Mouse (Mus musculus) lung, postnatal 36 days (tissue): ENCODE measurements around the gene Slc25a22.

Experiments used
- DNase-seq: peaks from one replicate; pipeline ENCODE4 v3.0.0; 2022; ENCODE audit warnings: mixed read lengths

The Slc25a22 gene

DNA sequence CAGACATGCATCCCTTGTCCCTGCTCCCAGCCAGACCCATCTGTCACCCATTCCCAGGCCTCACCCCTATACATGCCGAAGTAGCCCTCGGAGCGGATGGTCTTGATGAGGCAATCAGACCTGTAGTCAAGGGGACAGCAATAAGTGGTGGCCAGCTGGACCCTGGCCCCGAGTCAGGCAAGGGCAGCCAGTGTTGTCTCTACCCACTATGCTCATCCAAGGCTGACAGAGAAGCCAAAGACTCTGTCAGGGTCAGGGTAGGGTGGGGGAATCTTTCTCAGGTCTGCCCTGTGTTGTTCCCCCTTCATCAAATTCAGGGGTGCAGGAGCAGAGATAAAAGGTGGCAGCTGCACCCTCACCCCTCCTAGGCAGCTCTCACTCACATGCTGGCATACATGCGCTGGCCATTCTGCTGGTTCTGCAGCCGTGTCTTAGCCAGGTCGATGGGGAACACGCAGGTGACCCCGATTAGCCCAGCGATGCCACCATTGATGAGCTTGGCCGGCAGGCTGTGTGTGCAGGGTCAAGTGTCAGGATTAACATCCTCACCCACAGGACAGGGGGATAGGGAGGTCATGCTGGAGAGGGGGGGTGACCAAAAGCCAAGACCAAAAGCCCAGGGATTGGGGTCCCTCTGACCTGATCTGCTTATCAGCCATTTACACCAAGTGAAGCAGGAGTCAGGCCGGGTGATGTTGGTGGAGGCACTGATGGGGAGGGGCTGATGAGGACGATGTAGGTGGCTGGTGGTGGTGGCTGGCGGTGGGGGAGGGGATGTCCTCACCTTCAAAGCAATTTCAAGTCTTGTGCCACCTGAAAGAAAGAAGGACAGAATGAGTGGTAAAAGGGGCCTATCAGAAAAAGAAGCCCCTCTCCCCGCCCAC, 3.9 kb downstream of the Slc25a22 start:
- no peak for DNase-seq

DNA sequence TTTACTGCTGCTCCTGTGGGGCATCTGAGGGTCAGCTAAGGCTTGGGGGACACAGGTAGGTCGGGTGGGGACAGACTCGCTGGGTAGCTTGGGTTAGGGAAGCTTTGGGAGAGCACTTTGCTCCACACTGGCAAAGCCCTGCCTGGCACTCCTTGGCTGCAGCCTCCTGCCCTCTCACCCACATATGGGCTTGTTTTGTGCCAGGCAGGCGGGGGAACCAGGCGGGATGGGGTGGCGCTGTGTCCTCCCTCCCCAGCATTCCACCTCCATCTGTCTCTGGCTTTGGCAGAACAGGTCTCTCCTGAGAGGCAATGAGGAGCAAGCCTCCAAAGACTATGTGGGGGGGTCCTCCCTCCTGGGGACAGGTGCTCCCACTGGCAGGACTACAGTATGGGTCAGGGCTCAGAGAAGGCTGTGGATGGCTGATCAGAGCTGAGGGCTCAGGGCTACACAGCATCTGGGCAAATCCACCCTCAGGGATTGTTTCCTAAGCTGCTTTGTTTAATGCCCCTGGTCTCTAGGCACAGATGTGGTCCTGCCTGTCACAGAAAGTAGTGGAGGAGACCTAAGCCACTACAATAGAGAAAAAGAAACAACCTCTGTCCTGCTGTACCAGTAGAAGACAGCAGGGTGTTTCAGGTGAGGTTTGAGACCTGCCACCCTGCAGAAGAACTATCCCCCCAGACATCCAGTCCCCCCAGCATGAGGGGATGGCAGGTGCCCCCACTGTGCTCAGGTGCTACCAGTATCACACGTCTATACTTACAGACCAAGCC, 4.8 kb downstream of the Slc25a22 start:
- DNase-seq, result no peak

- no peak for DNase-seq
Observed at GRCm38 (mm10) chr7:141432186-141432611, 5.5 kb downstream of the Slc25a22 start.

GRCm38 (mm10) chr7:141431434-141432185, 6.1 kb downstream of the Slc25a22 start:
- no peak for DNase-seq

DNA sequence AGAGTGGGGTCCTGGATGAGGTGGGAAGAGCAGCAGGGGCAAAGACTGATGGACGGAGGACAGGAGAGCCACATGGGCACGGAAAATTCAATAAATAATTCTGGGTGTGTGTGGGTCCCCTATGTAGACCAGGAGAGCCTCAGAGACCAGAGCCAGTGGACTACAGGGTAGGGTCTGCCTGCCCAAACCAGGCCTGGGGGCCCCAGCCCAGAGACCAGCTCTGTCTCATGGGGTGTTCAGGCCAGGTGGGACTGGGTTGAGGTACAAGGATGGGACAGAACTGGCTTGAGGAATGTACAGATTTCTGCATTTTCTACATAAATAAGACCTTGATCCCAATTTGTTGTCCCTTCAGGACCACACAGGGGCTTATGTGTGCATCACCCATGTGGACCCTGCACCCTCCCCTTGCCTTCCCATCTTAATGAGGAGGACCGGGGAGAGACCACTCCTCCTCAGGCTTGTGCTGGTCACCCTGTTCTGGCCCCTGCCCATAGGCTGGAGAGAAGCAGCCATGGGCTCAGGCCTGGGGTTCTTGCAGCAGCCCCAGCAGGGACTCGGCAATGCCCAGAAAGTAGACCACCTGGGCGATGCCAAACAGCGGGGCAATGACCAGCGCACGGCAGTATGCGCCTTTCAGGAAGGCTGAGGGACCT, 7.0 kb downstream of the Slc25a22 start:
- DNase-seq, result no peak

GRCm38 (mm10) chr7:141429840-141430584, 7.7 kb downstream of the Slc25a22 start:
- DNase-seq, result no peak

GRCm38 (mm10) chr7:141429310-141429709, 8.4 kb downstream of the Slc25a22 start, which contains the start of gene Cend1:
Gene Cend1 (minus strand): TSS chr7:141429491.
- peak; percentile 54 for DNase-seq

GRCm38 (mm10) chr7:141428701-141429100, 9.0 kb downstream of the Slc25a22 start:
- DNase-seq, result no peak

DNA sequence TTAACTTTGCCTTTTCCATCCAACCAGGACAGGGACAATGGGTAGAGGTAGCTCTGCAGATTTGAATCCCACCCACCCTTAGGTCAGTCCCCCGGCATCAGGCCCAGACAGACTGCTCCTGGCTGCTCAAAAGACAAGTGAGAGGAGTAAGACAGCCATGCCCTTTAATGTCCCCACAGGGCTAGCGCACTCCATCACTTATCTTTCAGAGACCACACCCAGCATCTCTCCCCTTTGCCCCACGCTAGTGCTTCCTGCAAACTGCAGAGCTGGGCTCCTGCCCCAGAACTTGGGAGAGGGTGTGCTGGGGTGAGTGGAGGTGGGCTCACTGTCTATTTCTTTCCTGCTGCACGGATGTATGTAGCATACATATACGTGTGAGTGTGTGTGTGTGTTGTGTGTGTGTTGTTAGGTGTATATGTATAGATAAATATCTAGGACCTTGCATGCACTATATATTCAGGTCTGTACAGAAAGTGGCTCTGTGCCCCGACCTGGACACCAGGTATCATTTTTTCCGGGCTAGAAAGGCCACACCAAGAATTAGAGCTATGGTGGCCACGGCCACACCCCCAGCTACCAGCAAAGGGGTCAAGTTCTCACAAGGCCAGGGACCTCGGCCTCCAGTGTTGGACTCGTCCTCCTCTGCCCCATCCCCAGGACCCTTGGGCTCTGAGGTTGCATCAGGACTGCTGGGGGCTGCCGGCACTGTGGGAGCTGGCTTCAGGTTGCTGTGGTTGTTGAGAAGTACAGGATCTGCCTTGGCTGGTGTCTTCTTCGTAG, 10.6 kb downstream of the Slc25a22 start:
- no peak for DNase-seq

GRCm38 (mm10) chr7:141423811-141424210, 13.9 kb downstream of the Slc25a22 start:
- DNase-seq, result no peak

- no peak for DNase-seq
Observed at GRCm38 (mm10) chr7:141420030-141420702, 17.5 kb downstream of the Slc25a22 start.

- DNase-seq, result peak; percentile 68
Observed at GRCm38 (mm10) chr7:141418970-141419369, 18.7 kb downstream of the Slc25a22 start.

- no peak for DNase-seq
Observed at GRCm38 (mm10) chr7:141417731-141418681, 19.7 kb downstream of the Slc25a22 start.

DNA sequence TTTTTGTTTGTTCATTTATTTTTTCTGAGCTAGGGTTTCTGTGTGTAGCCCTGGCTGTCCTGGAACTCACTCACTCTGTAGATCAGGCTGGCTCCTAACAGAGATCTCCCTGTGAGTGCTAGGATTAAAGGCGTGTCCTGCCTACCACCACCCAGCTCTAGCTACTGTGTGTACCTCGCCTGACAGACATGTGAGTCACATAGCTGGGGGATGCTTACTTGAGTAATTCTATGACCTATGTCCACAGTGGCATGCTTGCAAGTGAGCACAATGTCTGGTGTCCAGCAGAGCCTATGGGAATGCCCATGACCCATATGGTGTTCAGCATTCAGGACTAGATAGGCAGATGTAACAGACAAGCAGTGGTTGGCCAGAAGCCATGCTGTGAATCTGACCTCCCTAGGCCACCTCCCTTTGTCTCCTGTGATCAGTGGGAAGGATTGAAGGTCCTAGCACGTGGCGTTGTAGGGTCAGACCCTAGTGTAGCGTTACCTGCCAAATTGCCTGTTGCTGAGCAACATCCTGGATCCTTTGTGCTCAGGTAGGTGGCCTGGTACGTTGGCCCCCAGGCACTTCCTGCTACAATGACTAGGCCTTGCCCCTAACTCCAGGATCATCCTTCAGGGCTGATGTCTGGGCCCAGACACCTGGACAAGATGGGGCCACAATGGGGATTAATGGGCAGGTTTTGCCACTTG, 21.4 kb downstream of the Slc25a22 start:
- no peak for DNase-seq

GRCm38 (mm10) chr7:141413809-141414584, 23.7 kb downstream of the Slc25a22 start, which contains the start of gene Gatd1:
Gene Gatd1 (minus strand): TSS chr7:141414136.
- DNase-seq, result peak; percentile 99

DNA sequence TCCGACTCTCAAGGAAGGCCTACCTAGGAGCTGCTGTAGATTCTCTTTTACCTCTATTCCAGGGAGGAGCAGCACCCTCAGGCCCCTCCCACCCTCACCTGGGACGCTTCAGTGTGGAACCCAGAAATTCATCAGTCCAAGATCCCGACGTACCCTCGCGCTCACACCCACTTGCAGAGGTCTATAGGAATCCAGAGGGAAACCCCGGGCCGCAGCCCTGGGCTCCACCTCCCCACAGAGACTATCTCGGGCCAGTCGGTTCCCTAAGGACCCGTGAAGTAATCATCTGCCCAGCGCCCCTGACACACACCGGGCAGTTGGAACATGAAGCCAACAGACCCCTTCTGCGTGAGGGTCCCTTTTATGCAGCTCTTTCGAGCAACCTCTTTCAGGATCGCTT, 24.4 kb downstream of the Slc25a22 start:
- DNase-seq, result no peak

DNA sequence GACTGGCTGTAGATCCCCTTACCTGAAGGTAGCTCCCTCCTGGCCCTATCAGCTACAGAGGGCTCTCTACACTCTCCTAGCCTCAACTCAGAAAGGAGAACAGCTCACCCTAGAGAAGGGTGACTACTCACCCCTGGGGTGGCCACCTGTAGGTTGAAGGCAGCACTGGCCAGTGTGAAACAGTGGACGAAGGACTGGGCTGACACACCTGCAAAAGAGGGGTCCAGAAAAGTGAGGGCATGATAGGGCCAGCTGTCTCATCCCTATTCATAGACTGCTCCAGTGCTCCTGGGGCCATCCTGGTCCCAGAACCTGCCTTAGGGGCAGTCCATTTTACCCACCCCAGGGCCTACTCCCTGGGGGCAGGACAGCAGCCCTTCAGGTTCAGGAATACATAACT, 26.0 kb downstream of the Slc25a22 start:
- no peak for DNase-seq

GRCm38 (mm10) chr7:141410631-141411030, 27.1 kb downstream of the Slc25a22 start:
- no peak for DNase-seq
